Mouse (Mus musculus) heart, embryonic 16.5 days (tissue): ENCODE data around the gene Itga2b. TPM values are rescaled to one million over a fixed set of nuclear protein-coding genes. Genes with fewer than 3 reads are reported as not detected.

Source experiments
- ATAC-seq: fragments of 200-750 bp; cut with Nextera tagmentation; replicated peaks from 2 replicates; pipeline ENCODE4 v1.8.0; 2017; ENCODE audit warnings: moderate number of reproducible peaks; ENCODE audit not compliant: insufficient read depth, low FRiP score; ENCODE audit errors: extremely low read depth
- H3K27ac ChIP-seq: fragments of 300-500 bp; sonication (generic); 2 replicates; pipeline ENCODE4 v1.5.1; 2014; ENCODE audit warnings: mild to moderate bottlenecking, low read length, control low read depth, moderate library complexity
- H3K27me3 ChIP-seq: fragments of 300-500 bp; sonication (generic); 2 replicates; pipeline ENCODE4 v1.6.1; 2014; ENCODE audit warnings: low read length, mixed read lengths; ENCODE audit not compliant: control insufficient read depth, insufficient read depth
- H3K36me3 ChIP-seq: fragments of 300-500 bp; sonication (generic); 2 replicates; pipeline ENCODE4 v1.6.1; 2014; ENCODE audit not compliant: control insufficient read depth, insufficient read depth
- H3K4me1 ChIP-seq: fragments of 300-500 bp; sonication (generic); 2 replicates; pipeline ENCODE4 v1.6.1; 2014; ENCODE audit warnings: low read length, mixed read lengths; ENCODE audit not compliant: control insufficient read depth, insufficient read depth
- H3K4me2 ChIP-seq: fragments of 300-500 bp; sonication (generic); 2 replicates; pipeline ENCODE4 v1.6.1; 2014; ENCODE audit warnings: low read depth, mild to moderate bottlenecking, control low read depth, low read length
- H3K4me3 ChIP-seq: fragments of 300-500 bp; sonication (generic); 2 replicates; pipeline ENCODE4 v1.5.1; 2014; ENCODE audit warnings: mild to moderate bottlenecking, control low read depth, low read length
- H3K9ac ChIP-seq: fragments of 300-500 bp; sonication (generic); 2 replicates; pipeline ENCODE4 v1.6.1; 2014; ENCODE audit warnings: low read length, control low read depth
- H3K9me3 ChIP-seq: fragments of 300-500 bp; sonication (generic); replicated peaks from 2 replicates; pipeline ENCODE4 v1.6.1; 2016; ENCODE audit warnings: low read length; ENCODE audit not compliant: control insufficient read depth
- WGBS: fragments of 180-500 bp; shearing (Covaris S2); extraction: QIAGEN DNeasy Blood & Tissue Kit; methylation state at CpG from one replicate; pipeline ENCODE4 v1.1.7; 2014; 5-methylcytosine and 5-hydroxymethylcytosine counted together
- polyA plus RNA-seq: library from polyadenylated mRNA; unstranded; fragments of >200 nt; fragmentation: Nextera tagmentation; extraction: Ambion mirVana; gene quantifications from 2 replicates; pipeline ENCODE4 v1.2.1, GENCODE M21; 2015

Itga2b gene
- polyA plus RNA-seq, 1 experiment from 2014 or later = 6.6 TPM

DNA sequence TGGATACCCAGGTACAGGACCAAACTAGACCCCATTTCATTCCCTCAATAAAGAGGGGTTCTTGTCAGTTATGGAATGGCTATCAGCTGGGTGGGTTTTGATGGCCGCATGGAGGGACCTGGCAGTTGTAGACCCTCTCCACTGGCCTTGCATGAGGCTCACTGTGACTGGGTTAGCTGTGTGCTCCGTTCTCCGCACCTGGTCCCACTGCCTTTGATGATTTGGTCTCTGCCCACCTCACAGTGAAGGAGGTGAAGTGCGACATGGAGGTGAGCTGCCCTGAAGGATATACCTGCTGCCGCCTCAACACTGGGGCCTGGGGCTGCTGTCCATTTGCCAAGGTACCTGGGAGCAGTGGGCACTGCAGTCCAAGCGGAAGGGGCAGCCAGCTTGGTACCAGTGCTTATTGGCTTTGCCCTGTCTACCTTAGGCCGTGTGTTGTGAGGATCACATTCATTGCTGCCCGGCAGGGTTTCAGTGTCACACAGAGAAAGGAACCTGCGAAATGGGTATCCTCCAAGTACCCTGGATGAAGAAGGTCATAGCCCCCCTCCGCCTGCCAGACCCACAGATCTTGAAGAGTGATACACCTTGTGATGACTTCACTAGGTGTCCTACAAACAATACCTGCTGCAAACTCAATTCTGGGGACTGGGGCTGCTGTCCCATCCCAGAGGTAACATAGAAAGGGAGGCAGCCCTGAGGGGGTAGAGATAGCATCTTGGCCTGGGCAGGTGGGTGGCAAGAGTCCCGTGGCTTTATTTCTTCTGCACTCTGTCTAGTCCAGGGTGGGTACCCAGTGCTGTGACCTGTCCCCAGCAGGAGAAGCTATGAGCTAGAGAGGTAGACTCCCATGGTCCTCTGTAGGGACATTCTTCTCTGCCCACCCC, 34.9 kb downstream of the Itga2b start:
- no peak for ATAC-seq
- H3K27me3 ChIP-seq = peaks cover 2% of the 10 kb centered on the region; the same call in 1 of the 2 replicates
- H3K4me3 ChIP-seq = no peak overlapping the region
- no peak overlapping the region for H3K4me2 ChIP-seq
- H3K4me1 ChIP-seq = peaks cover 29% of the 10 kb centered on the region
- H3K27ac ChIP-seq = no peak overlapping the region
- WGBS = 87% methylated on average over 11 of the region's 11 CpGs
- H3K9me3 ChIP-seq = no peaks in the 10 kb centered on the region
- peaks cover 26% of the 10 kb centered on the region for H3K36me3 ChIP-seq
- no peak overlapping the region for H3K9ac ChIP-seq

DNA sequence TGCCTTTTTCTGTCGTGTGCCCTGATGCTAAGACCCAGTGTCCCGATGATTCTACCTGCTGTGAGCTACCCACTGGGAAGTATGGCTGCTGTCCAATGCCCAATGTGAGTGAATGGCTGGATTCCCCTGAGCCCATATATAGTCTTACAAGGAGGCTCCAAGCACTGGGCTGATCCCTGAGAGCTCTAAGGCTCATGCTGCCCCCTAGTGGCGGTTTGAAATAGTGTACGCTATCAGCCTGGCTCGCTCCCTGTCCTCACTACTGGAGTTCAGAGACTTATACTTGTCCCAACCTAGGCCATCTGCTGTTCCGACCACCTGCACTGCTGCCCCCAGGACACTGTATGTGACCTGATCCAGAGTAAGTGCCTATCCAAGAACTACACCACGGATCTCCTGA, 35.5 kb downstream of the Itga2b start:
- peaks cover under 1% of the 10 kb centered on the region; the same call in 1 of the 2 replicates for H3K27me3 ChIP-seq
- 9% methylated on average over 7 of the region's 7 CpGs for WGBS
- H3K4me2 ChIP-seq = no peak overlapping the region
- no peak overlapping the region for H3K4me3 ChIP-seq
- H3K9me3 ChIP-seq = no peaks in the 10 kb centered on the region
- peaks cover 20% of the 10 kb centered on the region for H3K36me3 ChIP-seq
- H3K4me1 ChIP-seq = peaks cover 33% of the 10 kb centered on the region
- H3K27ac ChIP-seq = no peak overlapping the region
- no peak; the same call in 1 of the 2 replicates for ATAC-seq
- no peak overlapping the region for H3K9ac ChIP-seq

DNA sequence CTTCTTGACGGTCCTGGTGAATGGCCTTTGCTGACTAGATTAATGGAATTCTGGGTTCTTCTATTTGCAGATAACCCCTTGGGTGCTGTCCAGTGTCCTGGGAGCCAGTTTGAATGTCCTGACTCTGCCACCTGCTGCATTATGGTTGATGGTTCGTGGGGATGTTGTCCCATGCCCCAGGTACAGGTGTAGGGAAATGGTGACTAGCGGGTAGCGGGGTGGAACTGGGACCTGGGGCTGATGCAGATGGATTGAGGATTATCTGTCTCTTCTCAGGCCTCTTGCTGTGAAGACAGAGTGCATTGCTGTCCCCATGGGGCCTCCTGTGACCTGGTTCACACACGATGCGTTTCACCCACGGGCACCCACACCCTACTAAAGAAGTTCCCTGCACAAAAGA, 36.1 kb downstream of the Itga2b start:
- H3K4me1 ChIP-seq = peaks cover 37% of the 10 kb centered on the region
- 95% methylated on average over 7 of the region's 7 CpGs for WGBS

DNA sequence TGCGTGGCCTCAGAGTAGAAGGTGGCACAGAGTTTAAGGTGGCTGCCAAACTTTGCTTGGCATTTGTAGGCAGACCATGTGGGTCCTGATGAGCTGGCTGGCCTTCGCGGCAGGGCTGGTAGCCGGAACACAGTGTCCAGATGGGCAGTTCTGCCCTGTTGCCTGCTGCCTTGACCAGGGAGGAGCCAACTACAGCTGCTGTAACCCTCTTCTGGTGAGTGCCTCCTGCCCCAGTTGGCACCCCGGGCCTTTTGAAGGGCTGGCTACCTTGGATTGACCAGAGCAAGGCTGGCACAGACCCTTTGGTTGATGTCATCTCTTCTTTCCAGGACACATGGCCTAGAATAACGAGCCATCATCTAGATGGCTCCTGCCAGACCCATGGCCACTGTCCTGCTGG, 37.0 kb downstream of the Itga2b start:
- 87% methylated on average over 6 of the region's 6 CpGs for WGBS
- Histone ChIP-seq H3K27ac (no peak overlapping the region), H3K4me1 (peaks cover 37% of the 10 kb centered on the region), H3K4me3 (no peak overlapping the region), H3K36me3 (peaks cover 13% of the 10 kb centered on the region; the same call in 1 of the 2 replicates), H3K4me2 (peak overlapping the region; percentile 22; the same call in 1 of the 2 replicates), H3K27me3 (no peaks in the 10 kb centered on the region), H3K9me3 (no peaks in the 10 kb centered on the region), H3K9ac (peak overlapping the region; percentile 12; the same call in 1 of the 2 replicates)
- no peak for ATAC-seq

More for the DNA sequence above, 36.1 kb downstream of the Itga2b start:
- ATAC-seq = no peak
- Histone ChIP-seq H3K4me3 (no peak overlapping the region), H3K27me3 (no peaks in the 10 kb centered on the region), H3K9me3 (no peaks in the 10 kb centered on the region), H3K27ac (no peak overlapping the region), H3K4me2 (no peak overlapping the region), H3K9ac (no peak overlapping the region), H3K36me3 (peaks cover 15% of the 10 kb centered on the region)

DNA sequence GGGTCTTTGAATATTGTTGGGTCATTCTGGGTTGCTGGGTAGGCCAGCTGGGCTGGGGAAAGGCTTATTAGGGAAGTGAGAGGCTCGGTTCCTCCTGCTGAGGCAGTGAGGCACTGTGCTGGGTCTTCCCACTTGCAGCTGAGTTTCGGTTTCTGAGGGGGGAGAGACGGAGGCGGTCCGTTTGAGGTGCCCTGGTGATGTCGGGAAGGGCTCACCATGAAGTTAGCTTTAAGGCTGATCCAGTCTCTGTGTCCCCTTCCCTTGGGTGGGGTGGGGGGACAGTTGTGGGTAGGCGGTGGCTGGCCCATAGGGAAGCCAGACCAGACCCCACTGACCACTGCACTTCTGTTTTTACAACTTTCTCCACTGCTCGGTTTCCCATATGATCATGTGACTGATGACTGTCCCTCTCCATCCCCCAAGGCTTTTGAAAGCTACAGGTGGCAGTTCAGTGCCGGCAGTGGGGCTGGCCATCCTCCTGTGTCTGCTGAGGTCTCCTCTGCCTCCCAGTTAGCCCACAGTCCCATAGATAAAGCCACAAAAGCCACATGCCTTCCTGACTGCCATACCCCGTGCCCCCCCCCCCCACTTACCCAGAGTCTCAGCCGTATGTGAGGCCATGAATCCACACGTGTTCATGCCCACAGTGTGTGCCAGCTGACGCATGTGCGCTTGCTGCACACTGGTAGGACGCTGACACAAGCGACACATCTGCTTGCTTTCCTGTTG, 37.6 kb downstream of the Itga2b start:
- Histone ChIP-seq H3K27me3 (no peaks in the 10 kb centered on the region), H3K27ac (0 out of 2 replicates have a peak overlapping the region, but pooled peaks have one; percentile 20), H3K9me3 (no peaks in the 10 kb centered on the region), H3K4me3 (peak overlapping the region; percentile 18), H3K4me1 (peaks cover 36% of the 10 kb centered on the region), H3K36me3 (peaks cover 13% of the 10 kb centered on the region; the same call in 1 of the 2 replicates), H3K9ac (peak overlapping the region; percentile 15), H3K4me2 (peak overlapping the region; percentile 31)
- WGBS = 62% methylated on average over 16 of the region's 16 CpGs
- ATAC-seq = no peak

DNA sequence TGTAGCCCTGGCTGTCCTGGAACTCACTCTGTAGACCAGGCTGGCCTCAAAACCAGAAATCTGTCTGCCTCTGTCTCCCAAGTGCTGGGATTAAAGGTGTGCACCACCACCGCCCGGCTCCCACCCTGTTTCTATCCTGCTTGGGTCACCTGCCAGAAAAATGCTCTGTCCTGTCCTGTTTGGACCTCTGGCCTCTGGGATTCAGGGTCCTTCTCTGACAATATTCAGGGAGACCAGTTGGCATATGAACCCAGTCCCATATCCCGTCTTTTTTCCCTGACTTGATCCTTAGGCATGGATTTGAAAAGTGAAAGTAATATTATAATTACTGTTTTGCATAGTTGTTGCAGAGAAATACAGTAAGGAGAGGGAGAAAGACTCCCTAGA, 38.2 kb downstream of the Itga2b start:
- H3K4me2 ChIP-seq = peak overlapping the region; percentile 31
- 87% methylated on average over 3 of the region's 3 CpGs for WGBS
- H3K9me3 ChIP-seq = no peaks in the 10 kb centered on the region
- peak overlapping the region; percentile 18 for H3K4me3 ChIP-seq
- no peak overlapping the region for H3K27ac ChIP-seq
- H3K27me3 ChIP-seq = no peaks in the 10 kb centered on the region
- no peak for ATAC-seq
- peaks cover 32% of the 10 kb centered on the region for H3K4me1 ChIP-seq
- H3K9ac ChIP-seq = peak overlapping the region; percentile 15
- peaks cover 13% of the 10 kb centered on the region; the same call in 1 of the 2 replicates for H3K36me3 ChIP-seq

DNA sequence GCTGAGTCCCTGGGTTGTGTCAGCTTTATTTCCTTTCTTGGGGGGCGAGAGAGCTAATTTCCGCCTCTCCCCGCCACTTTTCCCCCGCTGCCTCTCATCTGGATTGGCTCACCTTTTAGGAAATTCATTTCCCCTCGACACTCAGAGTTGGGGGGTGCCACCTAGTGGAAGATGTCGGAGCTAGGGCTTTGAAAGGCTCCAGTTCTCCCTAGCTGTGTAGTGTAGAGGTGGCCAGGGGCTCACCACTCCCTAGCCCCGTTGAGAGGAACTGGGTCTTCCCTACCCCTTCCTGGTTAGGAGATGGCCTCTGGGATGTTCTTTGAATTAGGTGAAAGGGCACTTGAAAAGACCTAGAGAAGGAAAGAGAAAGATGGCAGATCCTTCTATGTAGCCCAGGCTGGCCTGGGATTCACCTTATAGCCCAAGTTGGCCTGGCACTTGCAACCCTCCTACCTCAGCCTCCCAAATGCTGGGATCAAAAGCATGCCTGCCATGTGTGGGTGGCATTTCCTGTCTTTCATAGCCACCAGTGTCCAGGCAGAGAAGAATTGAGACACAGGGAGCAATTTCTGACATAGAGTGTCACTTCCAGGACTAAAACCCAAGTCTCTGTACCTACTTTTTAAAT, 38.8 kb downstream of the Itga2b start:
- H3K9me3 ChIP-seq = no peaks in the 10 kb centered on the region
- no peaks in the 10 kb centered on the region for H3K27me3 ChIP-seq
- peaks cover 13% of the 10 kb centered on the region; the same call in 1 of the 2 replicates for H3K36me3 ChIP-seq
- peak overlapping the region; percentile 94 for H3K27ac ChIP-seq
- ATAC-seq = peak; percentile 31; the same call in 1 of the 2 replicates
- peaks cover 30% of the 10 kb centered on the region for H3K4me1 ChIP-seq
- peak overlapping the region; percentile 73 for H3K9ac ChIP-seq
- H3K4me3 ChIP-seq = peak overlapping the region; percentile 87
- H3K4me2 ChIP-seq = peak overlapping the region; percentile 70
- under 1% methylated on average over 7 of the region's 7 CpGs for WGBS

DNA sequence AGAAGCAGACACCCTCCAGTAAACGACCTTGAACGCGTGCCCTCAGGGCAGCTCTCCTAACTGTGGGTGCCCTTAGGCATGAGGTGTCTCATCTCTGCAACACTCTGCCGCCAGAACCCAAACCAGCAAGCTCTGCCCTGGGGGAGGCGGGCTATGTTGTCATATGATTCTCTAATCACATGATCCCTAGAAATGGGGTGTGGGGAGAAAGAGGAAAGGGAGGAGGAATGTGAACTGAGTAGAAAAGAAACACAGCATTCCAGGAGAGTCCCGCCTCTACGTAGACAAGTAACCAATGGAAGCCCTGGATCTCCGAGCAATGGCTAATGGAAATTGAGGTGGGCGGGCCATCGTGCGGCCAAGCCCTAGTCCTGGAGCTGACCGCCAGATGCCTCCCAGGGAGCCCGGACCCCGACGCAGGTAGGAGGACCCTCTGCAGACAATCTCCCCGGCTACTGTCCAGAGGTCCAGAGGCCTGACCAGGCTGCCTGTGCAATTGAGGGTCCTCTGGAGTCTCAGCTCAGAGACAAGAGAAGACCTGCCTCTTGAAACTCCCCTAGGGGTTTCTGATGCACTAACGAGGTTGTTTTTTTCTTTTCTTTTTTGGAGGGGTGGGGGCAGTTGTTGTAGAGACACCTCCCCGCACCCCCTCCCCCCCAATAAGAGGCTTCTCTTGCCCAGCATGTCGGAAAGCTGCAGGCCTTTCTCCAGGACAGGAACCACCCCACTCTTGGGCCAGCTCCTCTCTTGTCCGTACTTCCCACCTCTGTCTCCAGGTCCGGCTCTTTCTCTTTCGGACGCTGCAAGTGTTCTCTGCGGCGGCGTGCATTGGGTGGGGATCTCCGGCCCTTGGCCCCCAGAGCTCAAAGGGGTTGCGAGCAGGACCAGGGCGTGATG, 39.6 kb downstream of the Itga2b start, which contains the start of gene Grn:
Gene Grn, plus strand, starts transcription at position 195 of the 897 bp plus-strand sequence.
- H3K9me3 ChIP-seq = no peaks in the 10 kb centered on the region
- H3K4me3 ChIP-seq = peak within 1 kb of the TSS; percentile 87
- peak within 1 kb of the TSS; percentile 77 for H3K9ac ChIP-seq
- peak; percentile 94 for ATAC-seq
- under 1% methylated on average over 28 of the region's 29 CpGs for WGBS
- H3K36me3 ChIP-seq = peaks cover 7% of the 10 kb centered on the region; the same call in 1 of the 2 replicates
- H3K4me2 ChIP-seq = peak within 1 kb of the TSS; percentile 70
- H3K27ac ChIP-seq = peak within 1 kb of the TSS; percentile 94
- H3K27me3 ChIP-seq = no peaks in the 10 kb centered on the region
- peaks cover 27% of the 10 kb centered on the region for H3K4me1 ChIP-seq
